Mouse (Mus musculus) small intestine, adult 2 months (tissue): ENCODE measurements around the gene Eid3. TPM values are rescaled to one million over a fixed set of nuclear protein-coding genes. Genes with fewer than 3 reads are reported as not detected.

Source experiments
- H3K27ac ChIP-seq: fragments of 200-500 bp; 2 replicates; pipeline ENCODE4 v1.5.1; 2012; ENCODE audit warnings: low read depth, low read length, control low read depth, inconsistent platforms; ENCODE audit not compliant: insufficient read depth
- H3K27me3 ChIP-seq: fragments of 200-500 bp; 2 replicates; pipeline ENCODE4 v1.6.1; 2012; ENCODE audit warnings: mild to moderate bottlenecking, moderate library complexity, low read length, inconsistent platforms; ENCODE audit not compliant: control insufficient read depth, insufficient read depth
- H3K36me3 ChIP-seq: fragments of 200-500 bp; 2 replicates; pipeline ENCODE4 v1.6.1; 2012; ENCODE audit warnings: mild to moderate bottlenecking, low read length, control low read depth, inconsistent platforms; ENCODE audit not compliant: control insufficient read depth, insufficient read depth
- H3K4me1 ChIP-seq: fragments of 200-500 bp; 2 replicates; pipeline ENCODE4 v1.6.1; 2012; ENCODE audit warnings: low read length, inconsistent platforms, mixed read lengths; ENCODE audit not compliant: control insufficient read depth, insufficient read depth, insufficient read length
- H3K4me3 ChIP-seq: fragments of 200-500 bp; 2 replicates; pipeline ENCODE4 v1.5.1; 2012; ENCODE audit warnings: low read depth, mild to moderate bottlenecking, control low read depth, inconsistent platforms, low read length, moderate library complexity
- CTCF ChIP-seq: fragments of 200-500 bp; IDR thresholded peaks from 2 replicates; pipeline ENCODE4 v1.5.1; 2012; ENCODE audit warnings: low read depth, mild to moderate bottlenecking, control low read depth, inconsistent platforms, low read length, moderate library complexity, mixed read lengths; ENCODE audit not compliant: insufficient replicate concordance, insufficient read length; ENCODE audit errors: extremely low read depth
- POLR2A ChIP-seq: fragments of 200-500 bp; IDR thresholded peaks from 2 replicates; pipeline ENCODE4 v1.6.1; 2012; ENCODE audit warnings: low read depth, mild to moderate bottlenecking, control low read depth, inconsistent platforms, low read length, moderate library complexity
- WGBS: fragments of 180-500 bp; shearing (Covaris S2); methylation state at CpG from one replicate; pipeline ENCODE4 v1.1.7; 2018; 5-methylcytosine and 5-hydroxymethylcytosine counted together
- polyA plus RNA-seq: library from polyadenylated mRNA; depleted of rRNA; stranded (reverse); fragments of >200 nt; gene quantifications from 2 replicates; pipeline ENCODE4 v1.2.3, GENCODE M21; 2012

Gene Eid3
- polyA plus RNA-seq, 1 experiment: 0.48 TPM

GRCm38 (mm10) chr10:82849686-82850353, 16.6 kb upstream of the Eid3 start:
- Histone ChIP-seq H3K27me3 (no peaks in the 10 kb centered on the region), H3K36me3 (no peaks in the 10 kb centered on the region), H3K27ac (no peak overlapping the region), H3K4me3 (no peak overlapping the region), H3K4me1 (peaks cover 11% of the 10 kb centered on the region; the same call in 1 of the 2 replicates)
- TF ChIP-seq CTCF: no peak
- no peak for TF ChIP-seq POLR2A
- 91% methylated on average over 16 of the region's 16 CpGs for WGBS

- 91% methylated on average over 5 of the region's 5 CpGs for WGBS
- TF ChIP-seq CTCF (no peak), POLR2A (no peak)
Observed at GRCm38 (mm10) chr10:82850354-82850752, 16.1 kb upstream of the Eid3 start.

GRCm38 (mm10) chr10:82851751-82852150, 14.7 kb upstream of the Eid3 start:
- Histone ChIP-seq H3K36me3 (no peaks in the 10 kb centered on the region), H3K4me3 (no peak overlapping the region), H3K27me3 (no peaks in the 10 kb centered on the region), H3K27ac (no peak overlapping the region), H3K4me1 (peaks cover 16% of the 10 kb centered on the region; the same call in 1 of the 2 replicates)
- TF ChIP-seq POLR2A: no peak
- no peak for TF ChIP-seq CTCF
- 88% methylated on average over 6 of the region's 6 CpGs for WGBS

More at GRCm38 (mm10) chr10:82850354-82850752, 16.1 kb upstream of the Eid3 start:
- Histone ChIP-seq H3K4me1 (peaks cover 11% of the 10 kb centered on the region; the same call in 1 of the 2 replicates), H3K27me3 (no peaks in the 10 kb centered on the region), H3K36me3 (no peaks in the 10 kb centered on the region), H3K4me3 (no peak overlapping the region), H3K27ac (no peak overlapping the region)

GRCm38 (mm10) chr10:82858032-82858680, 8.3 kb upstream of the Eid3 start:
- peaks cover 21% of the 10 kb centered on the region for H3K4me1 ChIP-seq
- peak overlapping the region; percentile 87 for H3K27ac ChIP-seq
- peaks cover 2% of the 10 kb centered on the region; the same call in 1 of the 2 replicates for H3K36me3 ChIP-seq
- 37% methylated on average over 10 of the region's 10 CpGs for WGBS
- no peak for TF ChIP-seq POLR2A
- no peak for TF ChIP-seq CTCF
- peak overlapping the region; percentile 12; the same call in 1 of the 2 replicates for H3K4me3 ChIP-seq
- no peaks in the 10 kb centered on the region for H3K27me3 ChIP-seq

- TF ChIP-seq CTCF: no peak
- TF ChIP-seq POLR2A: peak; percentile 95
- H3K4me1 ChIP-seq: peaks cover 24% of the 10 kb centered on the region
- peaks cover 6% of the 10 kb centered on the region; the same call in 1 of the 2 replicates for H3K36me3 ChIP-seq
- peak overlapping the region; percentile 97 for H3K27ac ChIP-seq
- WGBS: under 1% methylated on average over 49 of the region's 49 CpGs
- H3K27me3 ChIP-seq: no peaks in the 10 kb centered on the region
- peak overlapping the region; percentile 99 for H3K4me3 ChIP-seq
Observed at GRCm38 (mm10) chr10:82858691-82859532, 7.5 kb upstream of the Eid3 start.

- peaks cover 24% of the 10 kb centered on the region for H3K4me1 ChIP-seq
- no peaks in the 10 kb centered on the region for H3K27me3 ChIP-seq
- under 1% methylated on average over 8 of the region's 8 CpGs for WGBS
- H3K27ac ChIP-seq: peak overlapping the region; percentile 97
- peaks cover 13% of the 10 kb centered on the region for H3K36me3 ChIP-seq
- TF ChIP-seq POLR2A: no peak
- TF ChIP-seq CTCF: peak; percentile 26; the same call in 1 of the 2 replicates
- H3K4me3 ChIP-seq: peak overlapping the region; percentile 99
Observed at GRCm38 (mm10) chr10:82859533-82859915, 6.9 kb upstream of the Eid3 start.
